ENCODE assay signal across 8 mouse cellular contexts in genomic region chr9:106211680-106212593, GRCm38 (mm10). TPM values are rescaled to one million over a fixed set of nuclear protein-coding genes. Genes with fewer than 3 reads are reported as not detected.
DNase-seq lines count a peak whose midpoint lies in the region; ATAC-seq lines count a peak whose summit lies in the region.

No protein-coding gene starts in this region.

- H3K4me3 ChIP-seq in hindbrain, embryonic 12.5 days = peak overlapping the region; percentile 23
- peak overlapping the region; percentile 56 for H3K4me3 ChIP-seq in megakaryocyte, embryonic 14.5 days (replicated peaks)

- peak overlapping the region; percentile 57 for H3K9ac ChIP-seq in hindbrain, embryonic 12.5 days

- peak overlapping the region; percentile 59 for H3K4me2 ChIP-seq in hindbrain, embryonic 12.5 days (replicated peaks)

- WGBS in hindbrain, embryonic 12.5 days = 17% methylated on average over 37 of the region's 37 CpGs

- DNase-seq in Muller cell, postnatal 12 days (ENCODE audit: inconsistent ontology term) = peak; percentile 81
- DNase-seq in cerebellum, adult 8-10 months = peak; percentile 87
- DNase-seq in forelimb bud, embryonic 11.5 days (ENCODE audit: low read depth, low spot score) = peak; percentile 97
- peak; percentile 76 to 82 for DNase-seq in layer of hippocampus, postnatal 36 days
- peak; percentile 88 to 90 for DNase-seq in right cerebral cortex, postnatal 10 days (ENCODE audit: low spot score in 2 of 2)
- DNase-seq in urinary bladder, postnatal 14 days (ENCODE audit: low spot score) = peak; percentile 87

- no peaks in the 10 kb centered on the region for H3K9me3 ChIP-seq in hindbrain, embryonic 12.5 days (replicated peaks)
- H3K9me3 ChIP-seq in megakaryocyte, embryonic 14.5 days = no peaks in the 10 kb centered on the region

- peak; percentile 85 for ATAC-seq in hindbrain, embryonic 12.5 days (ENCODE audit: low FRiP score)

- peaks cover 13% of the 10 kb centered on the region for H3K4me1 ChIP-seq in hindbrain, embryonic 12.5 days
- H3K4me1 ChIP-seq in megakaryocyte, embryonic 14.5 days = peaks cover 67% of the 10 kb centered on the region

- peaks cover 32% of the 10 kb centered on the region for H3K36me3 ChIP-seq in hindbrain, embryonic 12.5 days
- H3K36me3 ChIP-seq in megakaryocyte, embryonic 14.5 days (replicated peaks; ENCODE audit: low read length) = peaks cover 96% of the 10 kb centered on the region

- H3K27ac ChIP-seq in hindbrain, embryonic 12.5 days = peak overlapping the region; percentile 65

- H3K27me3 ChIP-seq in hindbrain, embryonic 12.5 days = no peaks in the 10 kb centered on the region
- H3K27me3 ChIP-seq in megakaryocyte, embryonic 14.5 days (replicated peaks) = no peaks in the 10 kb centered on the region

RNA-seq across cellular contexts. Expression of gene Twf2, which starts 9.0 kb away (rescaled TPM):
- 60.2 and 62.1 TPM in 2 replicates for polyA plus RNA-seq in hindbrain, embryonic 12.5 days (2016; fragmentation: Nextera tagmentation; extraction: Ambion mirVana)
- 10 to 100 TPM; 52.1 to 57.5 TPM for total RNA-seq in layer of hippocampus, postnatal 36 days (2021)
- polyA plus RNA-seq in megakaryocyte, embryonic 14.5 days (2012; ENCODE audit: insufficient read depth, low replicate concordance) = 149 TPM in 2 replicates

RNA-seq across cellular contexts. Expression of gene Tlr9, which starts 10.5 kb away (rescaled TPM):
- polyA plus RNA-seq in hindbrain, embryonic 12.5 days (2016; fragmentation: Nextera tagmentation; extraction: Ambion mirVana) = 0.05 and 0.07 TPM in 2 replicates
- 1 to 10 TPM in 1 of 2 experiments, under 1 TPM in 1; 0.97 to 1.6 TPM for total RNA-seq in layer of hippocampus, postnatal 36 days (2021)
- polyA plus RNA-seq in megakaryocyte, embryonic 14.5 days (2012; ENCODE audit: insufficient read depth, low replicate concordance) = 0.63 and 2.3 TPM in 2 replicates

RNA-seq across cellular contexts. Expression of gene Ppm1m, which starts 12.4 kb away (rescaled TPM):
- polyA plus RNA-seq in hindbrain, embryonic 12.5 days (2016; fragmentation: Nextera tagmentation; extraction: Ambion mirVana) = 32.3 and 37.0 TPM in 2 replicates
- total RNA-seq in layer of hippocampus, postnatal 36 days (2021) = 10 to 100 TPM; 16.0 to 20.8 TPM
- polyA plus RNA-seq in megakaryocyte, embryonic 14.5 days (2012; ENCODE audit: insufficient read depth, low replicate concordance) = 8.2 and 12.4 TPM in 2 replicates

RNA-seq across cellular contexts. Expression of gene Alas1, which starts 36.5 kb away (rescaled TPM):
- polyA plus RNA-seq in hindbrain, embryonic 12.5 days (2016; fragmentation: Nextera tagmentation; extraction: Ambion mirVana) = 79.2 and 92.1 TPM in 2 replicates
- 100 to 1,000 TPM; 138 to 142 TPM for total RNA-seq in layer of hippocampus, postnatal 36 days (2021)
- 13.1 and 14.8 TPM in 2 replicates for polyA plus RNA-seq in megakaryocyte, embryonic 14.5 days (2012; ENCODE audit: insufficient read depth, low replicate concordance)

RNA-seq across cellular contexts. Expression of gene Wdr82, which starts 41.2 kb away (rescaled TPM):
- 34.1 and 38.9 TPM in 2 replicates for polyA plus RNA-seq in hindbrain, embryonic 12.5 days (2016; fragmentation: Nextera tagmentation; extraction: Ambion mirVana)
- 100 to 1,000 TPM; 143 TPM for total RNA-seq in layer of hippocampus, postnatal 36 days (2021)
- polyA plus RNA-seq in megakaryocyte, embryonic 14.5 days (2012; ENCODE audit: insufficient read depth, low replicate concordance) = 3.7 and 4.5 TPM in 2 replicates

Comparison
In these comparisons a context has a peak if more than half of its experiments do, and no peak if none do; other contexts are left out.
1. Peak in every context shown above with its lines: DNase-seq, ATAC-seq, H3K4me3 ChIP-seq and H3K27ac ChIP-seq.